Mouse (Mus musculus): ENCODE data around the gene Armc6. TPM values are rescaled to one million over a fixed set of nuclear protein-coding genes. Genes with fewer than 3 reads are reported as not detected.
A peak's percentile ranks its signal among the peaks of the same experiment; 100 is the strongest.

Armc6 gene
- polyA plus RNA-seq (2014; fragmentation: Nextera tagmentation; extraction: Ambion mirVana) = 34.8 and 35.0 TPM in 2 replicates

GRCm38 (mm10) chr8:70234080-70234780 lies at the start of gene Armc6, which contains the start of gene Sugp2:
TSS of gene Armc6 (minus strand) at chr8:70234466.
TSS of gene Sugp2 (plus strand) at chr8:70234226.
- H3K27ac ChIP-seq (ENCODE audit: low read depth, low read length) = peak within 1 kb of the TSS; percentile 87
- under 1% methylated on average over 67 of the region's 67 CpGs for WGBS
- no peaks in the 10 kb centered on the region for H3K27me3 ChIP-seq (replicated peaks; ENCODE audit: control insufficient read depth, insufficient read depth, low read length)
- H3K9ac ChIP-seq (ENCODE audit: low read depth, low read length) = peak within 1 kb of the TSS; percentile 84
- peaks cover 19% of the 10 kb centered on the region for H3K4me1 ChIP-seq (replicated peaks; ENCODE audit: control insufficient read depth, insufficient read depth, low read length)
- peak within 1 kb of the TSS; percentile 74 for H3K4me3 ChIP-seq (ENCODE audit: low read depth, low read length)
- DNase-seq (ENCODE audit: low spot score) (peak; percentile 94), ATAC-seq (replicated peaks; ENCODE audit: low FRiP score) (peak; percentile 96)
- peak within 1 kb of the TSS; percentile 98 for H3K4me2 ChIP-seq
- peaks cover 16% of the 10 kb centered on the region for H3K36me3 ChIP-seq (ENCODE audit: control insufficient read depth, insufficient read depth, low read length)
- no peaks in the 10 kb centered on the region for H3K9me3 ChIP-seq (ENCODE audit: control insufficient read depth, low read length)

- H3K36me3 ChIP-seq (ENCODE audit: control insufficient read depth, insufficient read depth, low read length) = peaks cover 25% of the 10 kb centered on the region
- H3K9me3 ChIP-seq (ENCODE audit: control insufficient read depth, low read length) = no peaks in the 10 kb centered on the region
- ATAC-seq (replicated peaks; ENCODE audit: low FRiP score) (peak; percentile 37), DNase-seq (ENCODE audit: low spot score) (peak; percentile 51)
- no peaks in the 10 kb centered on the region for H3K27me3 ChIP-seq (replicated peaks; ENCODE audit: control insufficient read depth, insufficient read depth, low read length)
- peak overlapping the region; percentile 72 for H3K4me3 ChIP-seq (ENCODE audit: low read depth, low read length)
- H3K27ac ChIP-seq (ENCODE audit: low read depth, low read length) = peak overlapping the region; percentile 65
- WGBS = 2% methylated on average over 55 of the region's 55 CpGs
- peak overlapping the region; percentile 88 for H3K4me2 ChIP-seq
- H3K9ac ChIP-seq (ENCODE audit: low read depth, low read length) = peak overlapping the region; percentile 86
- peaks cover 26% of the 10 kb centered on the region for H3K4me1 ChIP-seq (replicated peaks; ENCODE audit: control insufficient read depth, insufficient read depth, low read length)
These were observed 49.1 kb upstream of the Armc6 start for GRCm38 (mm10) chr8:70283136-70284077.

- Histone ChIP-seq H3K4me2 (peak within 1 kb of the TSS; percentile 88), H3K27ac (ENCODE audit: low read depth, low read length) (peak within 1 kb of the TSS; percentile 65)
These were observed 48.4 kb upstream of the Armc6 start, which contains the start of gene Homer3 for GRCm38 (mm10) chr8:70282603-70283135. TSS of gene Homer3 (plus strand) at chr8:70282827.

GRCm38 (mm10) chr8:70281001-70281400 lies 46.7 kb upstream of the Armc6 start:
- peaks cover 48% of the 10 kb centered on the region for H3K4me1 ChIP-seq (replicated peaks; ENCODE audit: control insufficient read depth, insufficient read depth, low read length)
- peaks cover 10% of the 10 kb centered on the region for H3K36me3 ChIP-seq (ENCODE audit: control insufficient read depth, insufficient read depth, low read length)
- no peak overlapping the region; the same call in 1 of the 2 replicates for H3K27ac ChIP-seq (ENCODE audit: low read depth, low read length)
- WGBS = 55% methylated on average over 3 of the region's 3 CpGs
- H3K4me2 ChIP-seq = no peak overlapping the region
- H3K9ac ChIP-seq (ENCODE audit: low read depth, low read length) = no peak overlapping the region
- DNase-seq (ENCODE audit: low spot score) (no peak), ATAC-seq (replicated peaks; ENCODE audit: low FRiP score) (no peak)
- no peak overlapping the region for H3K4me3 ChIP-seq (ENCODE audit: low read depth, low read length)
- no peaks in the 10 kb centered on the region for H3K9me3 ChIP-seq (ENCODE audit: control insufficient read depth, low read length)
- no peaks in the 10 kb centered on the region for H3K27me3 ChIP-seq (replicated peaks; ENCODE audit: control insufficient read depth, insufficient read depth, low read length)

More at GRCm38 (mm10) chr8:70282603-70283135, 48.4 kb upstream of the Armc6 start, which contains the start of gene Homer3:
- peaks cover 33% of the 10 kb centered on the region for H3K4me1 ChIP-seq (replicated peaks; ENCODE audit: control insufficient read depth, insufficient read depth, low read length)
- no peaks in the 10 kb centered on the region for H3K27me3 ChIP-seq (replicated peaks; ENCODE audit: control insufficient read depth, insufficient read depth, low read length)
- 1% methylated on average over 35 of the region's 36 CpGs for WGBS
- DNase-seq (ENCODE audit: low spot score) (peak; percentile 94), ATAC-seq (replicated peaks; ENCODE audit: low FRiP score) (peak; percentile 85)
- H3K4me3 ChIP-seq (ENCODE audit: low read depth, low read length) = peak within 1 kb of the TSS; percentile 72
- H3K9ac ChIP-seq (ENCODE audit: low read depth, low read length) = peak within 1 kb of the TSS; percentile 86
- peaks cover 23% of the 10 kb centered on the region for H3K36me3 ChIP-seq (ENCODE audit: control insufficient read depth, insufficient read depth, low read length)
- no peaks in the 10 kb centered on the region for H3K9me3 ChIP-seq (ENCODE audit: control insufficient read depth, low read length)

- Histone ChIP-seq H3K36me3 (ENCODE audit: control insufficient read depth, insufficient read depth, low read length) (no peaks in the 10 kb centered on the region), H3K9ac (ENCODE audit: low read depth, low read length) (no peak overlapping the region), H3K4me1 (replicated peaks; ENCODE audit: control insufficient read depth, insufficient read depth, low read length) (peaks cover 46% of the 10 kb centered on the region), H3K4me2 (no peak overlapping the region; the same call in none of the 2 replicates), H3K9me3 (ENCODE audit: control insufficient read depth, low read length) (no peaks in the 10 kb centered on the region), H3K4me3 (ENCODE audit: low read depth, low read length) (peak overlapping the region; percentile 13; the same call in 1 of the 2 replicates), H3K27ac (ENCODE audit: low read depth, low read length) (peak overlapping the region; percentile 32; the same call in 1 of the 2 replicates), H3K27me3 (replicated peaks; ENCODE audit: control insufficient read depth, insufficient read depth, low read length) (no peaks in the 10 kb centered on the region)
- WGBS = 60% methylated on average over 8 of the region's 8 CpGs
- DNase-seq (ENCODE audit: low spot score) = no peak
- no peak for ATAC-seq (replicated peaks; ENCODE audit: low FRiP score)
These were observed 45.0 kb upstream of the Armc6 start for GRCm38 (mm10) chr8:70279266-70279665.

- no peak for ATAC-seq (replicated peaks; ENCODE audit: low FRiP score)
- Histone ChIP-seq H3K36me3 (ENCODE audit: control insufficient read depth, insufficient read depth, low read length) (no peaks in the 10 kb centered on the region), H3K4me3 (ENCODE audit: low read depth, low read length) (peak overlapping the region; percentile 31), H3K9me3 (ENCODE audit: control insufficient read depth, low read length) (no peaks in the 10 kb centered on the region), H3K27me3 (replicated peaks; ENCODE audit: control insufficient read depth, insufficient read depth, low read length) (no peaks in the 10 kb centered on the region), H3K9ac (ENCODE audit: low read depth, low read length) (peak overlapping the region; percentile 56), H3K4me1 (replicated peaks; ENCODE audit: control insufficient read depth, insufficient read depth, low read length) (peaks cover 46% of the 10 kb centered on the region), H3K27ac (ENCODE audit: low read depth, low read length) (no peak overlapping the region), H3K4me2 (peak overlapping the region; percentile 43)
- 51% methylated on average over 15 of the region's 15 CpGs for WGBS
- DNase-seq (ENCODE audit: low spot score) = no peak
These were observed 43.9 kb upstream of the Armc6 start for GRCm38 (mm10) chr8:70278175-70278574.

GRCm38 (mm10) chr8:70276476-70276875 lies 42.2 kb upstream of the Armc6 start:
- Histone ChIP-seq H3K4me1 (replicated peaks; ENCODE audit: control insufficient read depth, insufficient read depth, low read length) (peaks cover 56% of the 10 kb centered on the region), H3K36me3 (ENCODE audit: control insufficient read depth, insufficient read depth, low read length) (no peaks in the 10 kb centered on the region), H3K9me3 (ENCODE audit: control insufficient read depth, low read length) (no peaks in the 10 kb centered on the region), H3K27ac (ENCODE audit: low read depth, low read length) (peak overlapping the region; percentile 69), H3K27me3 (replicated peaks; ENCODE audit: control insufficient read depth, insufficient read depth, low read length) (no peaks in the 10 kb centered on the region), H3K4me2 (peak overlapping the region; percentile 35; the same call in 1 of the 2 replicates), H3K9ac (ENCODE audit: low read depth, low read length) (peak overlapping the region; percentile 43; the same call in 1 of the 2 replicates), H3K4me3 (ENCODE audit: low read depth, low read length) (no peak overlapping the region)
- ATAC-seq (replicated peaks; ENCODE audit: low FRiP score) (peak; percentile 78), DNase-seq (ENCODE audit: low spot score) (peak; percentile 46)
- WGBS = 37% methylated on average over 3 of the region's 3 CpGs

GRCm38 (mm10) chr8:70274350-70274749 lies 40.1 kb upstream of the Armc6 start:
- H3K36me3 ChIP-seq (ENCODE audit: control insufficient read depth, insufficient read depth, low read length) = no peaks in the 10 kb centered on the region
- no peaks in the 10 kb centered on the region for H3K9me3 ChIP-seq (ENCODE audit: control insufficient read depth, low read length)
- no peak for ATAC-seq (replicated peaks; ENCODE audit: low FRiP score)
- no peak for DNase-seq (ENCODE audit: low spot score)
- peaks cover 42% of the 10 kb centered on the region for H3K4me1 ChIP-seq (replicated peaks; ENCODE audit: control insufficient read depth, insufficient read depth, low read length)
- no peak overlapping the region for H3K4me2 ChIP-seq
- H3K4me3 ChIP-seq (ENCODE audit: low read depth, low read length) = no peak overlapping the region
- no peak overlapping the region for H3K27ac ChIP-seq (ENCODE audit: low read depth, low read length)
- H3K9ac ChIP-seq (ENCODE audit: low read depth, low read length) = no peak overlapping the region
- no peaks in the 10 kb centered on the region for H3K27me3 ChIP-seq (replicated peaks; ENCODE audit: control insufficient read depth, insufficient read depth, low read length)

Data from liver, embryonic 11.5 days (tissue).